Mouse (Mus musculus) midbrain, embryonic 13.5 days (tissue): ENCODE results near the gene Cpt1b. TPM values are rescaled to one million over a fixed set of nuclear protein-coding genes. Genes with fewer than 3 reads are reported as not detected.

Source experiments
- ATAC-seq: fragments of 200-750 bp; cut with Nextera tagmentation; 2 replicates; pipeline ENCODE4 v1.8.0; 2017; ENCODE audit warnings: mild to moderate bottlenecking, moderate TSS enrichment, moderate library complexity
- H3K27ac ChIP-seq: fragments of 300-500 bp; sonication (generic); 2 replicates; pipeline ENCODE4 v1.5.1; 2015; ENCODE audit warnings: inconsistent platforms, mild to moderate bottlenecking, moderate library complexity
- H3K27me3 ChIP-seq: fragments of 300-500 bp; sonication (generic); 2 replicates; pipeline ENCODE4 v1.6.1; 2015; ENCODE audit warnings: mild to moderate bottlenecking, inconsistent platforms
- H3K36me3 ChIP-seq: fragments of 300-500 bp; sonication (generic); 2 replicates; pipeline ENCODE4 v1.6.1; 2015; ENCODE audit warnings: mild to moderate bottlenecking, inconsistent platforms
- H3K4me1 ChIP-seq: fragments of 300-500 bp; sonication (generic); replicated peaks from 2 replicates; pipeline ENCODE4 v1.6.1; 2015; ENCODE audit warnings: inconsistent platforms
- H3K4me2 ChIP-seq: fragments of 300-500 bp; sonication (generic); replicated peaks from 2 replicates; pipeline ENCODE4 v1.6.1; 2015; ENCODE audit warnings: moderate library complexity, mild to moderate bottlenecking, inconsistent platforms
- H3K4me3 ChIP-seq: fragments of 300-500 bp; sonication (generic); replicated peaks from 2 replicates; pipeline ENCODE4 v1.5.1; 2015; ENCODE audit warnings: mild to moderate bottlenecking, inconsistent platforms
- H3K9ac ChIP-seq: fragments of 300-500 bp; sonication (generic); replicated peaks from 2 replicates; pipeline ENCODE4 v1.6.1; 2015; ENCODE audit warnings: mild to moderate bottlenecking, inconsistent platforms
- H3K9me3 ChIP-seq: fragments of 300-500 bp; sonication (generic); 2 replicates; pipeline ENCODE4 v1.6.1; 2016; ENCODE audit warnings: mild to moderate bottlenecking, inconsistent platforms
- WGBS: fragments of 180-500 bp; shearing (Covaris S2); methylation state at CpG from one replicate; pipeline ENCODE4 v1.1.7; 2015; 5-methylcytosine and 5-hydroxymethylcytosine counted together
- polyA plus RNA-seq: library from polyadenylated mRNA; unstranded; fragments of >200 nt; fragmentation: Nextera tagmentation; extraction: Ambion mirVana; gene quantifications from 2 replicates; pipeline ENCODE4 v1.2.1, GENCODE M21; 2015

Gene Cpt1b
- polyA plus RNA-seq, 1 experiment from 2014 or later = 1.3 TPM

DNA sequence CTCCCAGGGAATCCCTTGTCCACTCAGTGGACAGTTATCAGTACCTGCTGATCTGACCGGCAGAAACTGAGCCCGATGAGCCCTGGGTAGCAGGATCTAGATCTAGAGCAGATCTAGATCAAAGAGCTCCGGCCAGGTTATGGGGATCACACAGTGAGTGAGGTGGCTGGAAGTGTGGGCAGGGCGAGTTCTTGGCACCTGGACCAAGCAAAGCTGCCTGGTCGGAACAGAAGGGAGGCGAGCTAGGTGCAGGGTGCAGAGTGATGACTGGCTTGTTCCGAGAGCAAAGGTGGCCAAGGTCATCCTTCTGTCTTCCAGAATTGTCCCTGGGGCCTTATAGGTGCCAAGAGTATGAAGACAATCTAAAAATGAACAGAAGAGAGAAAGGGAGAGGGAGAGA is 34.2 kb upstream of the Cpt1b start:
- no peak for ATAC-seq
- WGBS = 93% methylated on average over 7 of the region's 7 CpGs
- no peak overlapping the region for H3K4me3 ChIP-seq
- H3K9me3 ChIP-seq = no peaks in the 10 kb centered on the region
- H3K9ac ChIP-seq = no peak overlapping the region
- H3K27ac ChIP-seq = no peak overlapping the region
- no peaks in the 10 kb centered on the region for H3K27me3 ChIP-seq
- H3K4me2 ChIP-seq = no peak overlapping the region
- peaks cover 29% of the 10 kb centered on the region for H3K4me1 ChIP-seq
- H3K36me3 ChIP-seq = peaks cover 74% of the 10 kb centered on the region

DNA sequence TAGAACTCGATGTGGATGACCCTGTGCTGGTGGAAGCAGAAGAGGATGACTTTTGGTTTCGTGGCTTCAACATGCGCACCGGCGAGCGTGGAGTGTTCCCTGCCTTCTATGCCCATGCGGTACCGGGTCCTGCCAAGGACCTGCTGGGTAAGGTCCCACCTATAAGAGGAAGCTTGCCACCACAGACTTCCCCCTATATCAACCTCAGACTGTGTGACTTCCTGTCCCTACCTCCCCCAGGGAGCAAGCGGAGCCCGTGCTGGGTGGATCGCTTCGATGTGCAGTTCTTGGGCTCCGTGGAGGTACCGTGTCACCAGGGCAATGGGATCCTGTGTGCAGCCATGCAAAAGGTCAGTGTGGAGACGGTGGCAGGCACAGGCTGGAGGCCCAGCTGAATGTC is 33.3 kb upstream of the Cpt1b start:
- H3K9me3 ChIP-seq = no peaks in the 10 kb centered on the region
- H3K36me3 ChIP-seq = peaks cover 74% of the 10 kb centered on the region
- H3K4me2 ChIP-seq = no peak overlapping the region
- H3K9ac ChIP-seq = no peak overlapping the region
- H3K4me1 ChIP-seq = peaks cover 27% of the 10 kb centered on the region
- no peaks in the 10 kb centered on the region for H3K27me3 ChIP-seq
- 92% methylated on average over 15 of the region's 15 CpGs for whole genome bisulfite sequencing
- H3K4me3 ChIP-seq = no peak overlapping the region
- no peak for ATAC-seq
- H3K27ac ChIP-seq = no peak overlapping the region

DNA sequence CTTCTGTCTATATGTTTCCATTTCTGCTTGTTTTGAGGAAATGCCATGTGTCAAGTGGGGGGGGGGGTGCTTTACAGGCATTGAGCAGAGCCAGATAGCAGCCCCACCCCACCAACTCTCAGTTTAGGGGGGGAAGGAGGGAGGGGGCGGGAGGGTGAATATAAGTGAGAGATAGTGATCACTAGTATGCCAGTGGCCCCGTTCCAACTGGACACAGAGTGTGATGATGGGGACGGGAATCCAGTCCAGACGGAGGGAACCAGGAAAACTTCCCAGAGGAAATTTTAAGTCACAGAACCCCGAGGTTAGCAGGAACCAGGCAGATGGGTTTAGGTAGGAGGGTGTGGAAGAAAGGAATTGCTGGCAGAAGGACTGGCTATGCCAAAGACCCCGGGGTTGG is 30.0 kb upstream of the Cpt1b start:
- Histone ChIP-seq H3K27me3 (peaks cover 7% of the 10 kb centered on the region; the same call in 1 of the 2 replicates), H3K4me3 (peak overlapping the region; percentile 79), H3K9ac (peak overlapping the region; percentile 90), H3K4me1 (peaks cover 34% of the 10 kb centered on the region), H3K4me2 (peak overlapping the region; percentile 77), H3K36me3 (peaks cover 46% of the 10 kb centered on the region), H3K27ac (no peak overlapping the region), H3K9me3 (no peaks in the 10 kb centered on the region)
- WGBS = 78% methylated on average over 6 of the region's 6 CpGs
- no peak for ATAC-seq

DNA sequence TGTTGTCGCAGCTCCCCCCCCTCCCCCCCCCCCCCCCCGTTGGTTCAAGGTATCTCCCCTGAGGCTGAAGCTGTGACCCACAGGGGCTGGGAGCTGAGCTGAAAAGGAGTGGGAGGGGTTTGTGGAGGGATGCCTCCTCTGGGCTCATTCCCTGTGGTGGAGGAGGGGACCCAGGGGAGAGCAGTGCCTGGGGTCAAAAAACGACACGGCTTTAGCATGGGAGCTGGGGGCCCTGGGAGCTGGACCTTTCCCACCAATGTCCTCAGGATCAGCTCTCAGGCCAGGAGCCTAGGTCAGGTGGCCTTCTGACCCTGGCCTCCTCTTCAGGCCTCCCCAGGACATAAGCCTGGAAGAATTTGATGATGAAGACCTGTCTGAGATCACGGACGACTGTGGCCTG is 29.2 kb upstream of the Cpt1b start:
- ATAC-seq = 0 out of 2 replicates have a peak, but pooled peaks have one; percentile 18
- 12% methylated on average over 4 of the region's 6 CpGs for WGBS

DNA sequence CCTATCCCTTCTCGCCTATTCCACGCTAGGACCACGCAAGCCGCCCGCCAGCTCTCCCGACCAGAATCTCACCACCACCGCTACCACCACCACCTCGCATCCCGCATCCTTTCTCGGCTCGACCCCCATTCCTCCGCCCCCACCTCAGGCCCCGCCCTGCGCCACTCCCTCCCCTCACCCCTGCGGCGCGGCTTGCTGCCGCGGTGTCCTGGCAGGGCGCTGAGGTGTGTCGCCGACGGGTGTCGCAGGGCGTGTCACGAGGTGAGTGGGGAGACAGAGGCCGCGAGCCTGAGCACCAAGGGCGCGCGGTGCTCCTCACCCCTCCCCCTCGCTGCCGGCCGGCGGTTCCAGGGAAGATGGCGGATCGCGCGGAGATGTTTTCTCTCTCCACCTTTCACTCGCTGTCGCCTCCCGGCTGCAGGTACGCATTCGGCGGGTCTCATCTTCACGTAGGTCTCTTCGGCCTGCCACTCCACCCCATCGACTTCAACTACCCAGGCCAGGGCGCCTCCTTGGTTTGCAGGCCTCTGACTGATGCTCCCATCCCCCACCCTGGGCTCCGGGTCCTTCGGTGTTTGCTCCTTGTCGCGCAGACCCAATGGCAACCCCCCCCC is 28.3 kb upstream of the Cpt1b start, which contains the start of gene Mapk8ip2:
TSS of gene Mapk8ip2 (plus strand) at position 49 of the 614 bp plus-strand sequence.
- H3K27me3 ChIP-seq = peaks cover 10% of the 10 kb centered on the region; the same call in 1 of the 2 replicates
- under 1% methylated on average over 53 of the region's 53 CpGs for WGBS
- H3K4me3 ChIP-seq = peak within 1 kb of the TSS; percentile 79
- peak within 1 kb of the TSS; percentile 90 for H3K9ac ChIP-seq
- H3K27ac ChIP-seq = peak within 1 kb of the TSS; percentile 87
- H3K4me1 ChIP-seq = peaks cover 31% of the 10 kb centered on the region
- peak within 1 kb of the TSS; percentile 77 for H3K4me2 ChIP-seq
- peaks cover 31% of the 10 kb centered on the region for H3K36me3 ChIP-seq
- no peaks in the 10 kb centered on the region for H3K9me3 ChIP-seq
- ATAC-seq = peak; percentile 84

More for the DNA sequence above, 29.2 kb upstream of the Cpt1b start:
- H3K4me3 ChIP-seq = peak overlapping the region; percentile 79
- H3K9me3 ChIP-seq = no peaks in the 10 kb centered on the region
- peaks cover 33% of the 10 kb centered on the region for H3K4me1 ChIP-seq
- H3K27ac ChIP-seq = peak overlapping the region; percentile 87
- peaks cover 39% of the 10 kb centered on the region for H3K36me3 ChIP-seq
- H3K27me3 ChIP-seq = peaks cover 10% of the 10 kb centered on the region; the same call in 1 of the 2 replicates
- peak overlapping the region; percentile 77 for H3K4me2 ChIP-seq
- peak overlapping the region; percentile 90 for H3K9ac ChIP-seq

DNA sequence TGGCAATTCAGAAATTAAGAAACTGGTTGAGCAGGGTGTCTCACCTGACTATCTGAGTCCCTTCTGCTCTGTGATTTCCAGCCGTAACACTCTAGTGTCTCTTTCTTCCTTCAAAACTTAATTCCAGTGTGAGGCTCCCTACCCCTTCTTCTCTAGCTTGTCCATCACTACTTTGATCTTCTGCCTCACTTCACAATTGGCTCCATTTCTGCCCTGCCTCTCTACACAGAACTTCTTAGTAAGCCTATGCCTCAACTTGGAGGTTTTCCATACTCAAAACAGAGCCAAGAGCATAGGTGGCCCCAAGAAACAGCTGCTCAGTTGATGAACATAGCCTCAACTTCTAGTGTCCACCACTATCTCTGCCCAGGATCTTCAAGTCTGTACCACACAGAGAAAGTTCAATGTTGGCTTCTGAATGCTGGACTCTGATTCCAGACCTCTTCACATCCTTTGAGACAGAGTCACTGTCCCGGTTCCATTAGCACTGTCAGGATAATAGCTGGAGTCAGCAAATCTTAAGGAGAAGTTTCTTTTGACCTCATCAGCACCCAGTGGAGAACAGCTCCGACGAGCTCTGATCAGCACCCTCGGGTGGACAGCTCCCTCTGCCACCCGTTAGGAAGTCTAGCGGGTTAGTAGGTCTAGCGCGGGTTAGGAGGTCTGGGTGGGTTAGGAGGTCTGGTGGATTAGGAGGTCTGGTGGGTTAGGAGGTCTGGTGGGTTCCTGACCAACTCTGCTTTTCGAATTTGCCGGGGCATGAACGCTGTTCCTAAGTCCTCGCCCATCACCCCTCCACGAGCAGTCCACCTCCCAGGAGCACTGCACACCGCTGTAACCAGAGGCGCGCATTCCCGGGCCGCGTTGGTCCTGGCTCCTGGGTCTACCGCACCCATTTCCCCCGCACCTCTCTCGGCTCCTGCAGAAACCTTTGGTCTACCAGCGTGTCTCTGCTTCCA is 27.5 kb upstream of the Cpt1b start:
- Histone ChIP-seq H3K27me3 (peaks cover 10% of the 10 kb centered on the region; the same call in 1 of the 2 replicates), H3K27ac (peak overlapping the region; percentile 87), H3K36me3 (peaks cover 23% of the 10 kb centered on the region), H3K4me3 (peak overlapping the region; percentile 79), H3K9ac (peak overlapping the region; percentile 90), H3K4me2 (peak overlapping the region; percentile 77), H3K9me3 (no peaks in the 10 kb centered on the region), H3K4me1 (peaks cover 30% of the 10 kb centered on the region)
- 4% methylated on average over 24 of the region's 24 CpGs for WGBS
- ATAC-seq = peak; percentile 86

DNA sequence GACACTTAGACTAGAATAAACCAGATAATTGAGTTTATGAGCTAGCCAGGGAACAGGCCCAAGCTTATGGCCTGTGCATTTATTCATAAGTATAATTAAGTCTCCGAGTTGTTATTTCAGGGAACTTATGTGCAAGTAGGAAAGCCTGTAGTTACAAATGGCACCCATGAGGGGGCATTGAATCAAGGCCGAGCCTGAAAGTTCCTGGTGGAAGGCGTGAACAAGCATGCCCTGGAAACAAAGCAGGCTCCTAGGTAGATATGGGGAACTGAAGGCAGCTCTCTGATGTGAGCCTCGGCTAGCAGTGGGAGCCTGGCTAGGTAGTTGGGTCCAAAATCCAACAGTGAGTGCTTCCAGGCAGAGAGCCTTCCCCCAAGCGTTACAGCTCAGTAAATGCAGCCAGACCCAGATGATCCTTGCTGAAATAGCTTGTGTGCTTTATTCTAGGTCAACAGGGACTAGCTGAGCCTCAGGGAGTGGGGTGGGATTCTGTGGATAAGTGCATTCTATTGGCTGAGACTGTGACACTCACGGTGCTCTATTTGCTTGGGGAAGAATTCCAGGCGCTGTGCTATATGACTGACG is 16.9 kb upstream of the Cpt1b start:
- H3K9me3 ChIP-seq = no peaks in the 10 kb centered on the region
- no peak overlapping the region for H3K9ac ChIP-seq
- H3K4me1 ChIP-seq = no peaks in the 10 kb centered on the region
- no peak overlapping the region for H3K4me2 ChIP-seq
- WGBS = 43% methylated on average over 8 of the region's 8 CpGs
- no peak overlapping the region for H3K27ac ChIP-seq
- no peaks in the 10 kb centered on the region for H3K36me3 ChIP-seq
- ATAC-seq = no peak
- no peak overlapping the region for H3K4me3 ChIP-seq
- no peaks in the 10 kb centered on the region for H3K27me3 ChIP-seq

DNA sequence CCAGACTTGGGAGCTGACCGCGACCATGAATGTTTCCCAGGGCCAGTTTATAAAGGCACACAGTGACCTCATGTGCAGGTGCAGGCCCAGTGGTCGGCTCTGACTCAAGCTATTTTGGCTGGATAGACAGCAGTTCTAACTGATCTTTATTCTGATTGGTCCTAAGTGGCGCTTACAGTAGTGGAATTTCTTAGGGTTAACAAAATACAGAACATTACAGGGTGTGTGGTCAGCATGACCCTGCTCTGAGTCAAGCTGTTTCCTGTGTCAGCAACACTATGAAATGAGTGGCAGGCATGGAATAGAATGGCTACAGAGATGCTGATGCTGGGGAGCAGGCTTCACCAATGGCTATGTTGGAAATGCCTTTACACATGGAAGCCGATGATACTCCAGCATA is 10.2 kb upstream of the Cpt1b start:
- H3K9me3 ChIP-seq = no peaks in the 10 kb centered on the region
- no peak overlapping the region for H3K27ac ChIP-seq
- 84% methylated on average over 5 of the region's 5 CpGs for WGBS
- no peak overlapping the region for H3K4me3 ChIP-seq
- no peak overlapping the region for H3K4me2 ChIP-seq
- no peak overlapping the region for H3K9ac ChIP-seq
- H3K27me3 ChIP-seq = no peaks in the 10 kb centered on the region
- H3K36me3 ChIP-seq = no peaks in the 10 kb centered on the region
- ATAC-seq = no peak
- peaks cover 3% of the 10 kb centered on the region; the same call in 1 of the 2 replicates for H3K4me1 ChIP-seq

DNA sequence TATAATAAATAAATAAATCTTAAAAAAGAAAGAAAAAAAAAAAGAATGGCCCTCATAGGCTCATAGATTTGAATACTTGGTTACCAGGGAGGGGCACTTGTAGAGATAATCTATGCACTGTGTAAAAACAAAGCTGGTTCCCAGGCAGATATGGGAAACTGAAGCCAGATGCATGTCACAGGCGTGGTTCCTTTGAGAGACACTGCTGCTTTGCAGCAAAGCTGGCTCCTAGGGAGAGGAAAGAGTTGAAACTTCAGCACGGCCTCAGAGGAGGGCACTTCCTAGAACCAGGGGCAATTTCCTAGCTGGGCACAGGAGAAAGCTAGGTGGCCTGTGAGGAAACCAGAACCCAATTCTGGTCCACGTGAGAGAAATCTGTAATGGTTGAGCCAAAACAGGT is 8.5 kb upstream of the Cpt1b start:
- ATAC-seq = no peak
- 79% methylated on average over 3 of the region's 3 CpGs for WGBS
- Histone ChIP-seq H3K9ac (no peak overlapping the region), H3K27ac (no peak overlapping the region), H3K36me3 (no peaks in the 10 kb centered on the region), H3K27me3 (no peaks in the 10 kb centered on the region), H3K4me1 (peaks cover 11% of the 10 kb centered on the region), H3K9me3 (no peaks in the 10 kb centered on the region), H3K4me3 (no peak overlapping the region), H3K4me2 (no peak overlapping the region)

DNA sequence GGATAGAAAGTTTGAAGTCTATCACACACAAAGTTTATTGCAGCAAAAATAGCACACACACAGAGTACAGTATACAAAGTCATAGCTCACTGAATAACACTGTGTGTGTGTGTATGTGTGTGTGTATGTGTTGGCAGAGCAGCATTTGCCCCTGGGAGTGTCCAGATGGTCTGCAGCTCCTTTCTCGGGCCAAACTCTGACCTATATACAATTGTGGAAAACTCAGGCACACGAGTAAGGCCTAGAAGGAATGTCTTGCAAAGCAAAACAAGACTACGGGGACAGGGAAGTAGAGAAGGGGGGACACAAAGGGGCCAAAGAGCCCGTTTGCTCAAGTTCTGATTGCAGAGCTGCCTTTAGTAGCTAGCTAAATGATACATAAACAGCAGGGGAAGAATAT is 7.3 kb upstream of the Cpt1b start:
- H3K9me3 ChIP-seq = no peaks in the 10 kb centered on the region
- peaks cover 22% of the 10 kb centered on the region for H3K4me1 ChIP-seq
- no peak overlapping the region for H3K4me3 ChIP-seq
- 0 out of 2 replicates have a peak overlapping the region, but pooled peaks have one; percentile 23 for H3K9ac ChIP-seq
- ATAC-seq = no peak
- no peaks in the 10 kb centered on the region for H3K27me3 ChIP-seq
- H3K4me2 ChIP-seq = no peak overlapping the region
- H3K27ac ChIP-seq = no peak overlapping the region
- H3K36me3 ChIP-seq = peaks cover 2% of the 10 kb centered on the region; the same call in 1 of the 2 replicates
- 79% methylated on average over 4 of the region's 4 CpGs for WGBS

DNA sequence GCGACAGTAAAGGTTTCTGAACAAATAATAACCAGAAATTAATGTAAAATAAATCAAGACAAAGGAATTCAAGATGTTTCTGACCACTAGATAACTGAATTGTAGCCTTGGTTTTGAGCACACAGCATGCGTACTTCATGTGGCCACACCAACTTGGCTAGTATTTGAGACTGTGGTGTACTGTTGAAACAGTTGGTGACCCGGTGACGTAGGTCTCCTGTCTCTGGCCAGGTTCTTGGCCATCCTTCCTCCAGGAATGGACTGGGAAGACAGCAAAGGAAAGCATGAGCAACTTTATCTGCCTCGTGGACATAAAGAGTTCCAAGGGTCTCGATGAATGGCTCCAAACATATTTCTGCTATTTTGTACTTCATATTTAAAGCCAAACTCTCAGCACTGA is 6.1 kb upstream of the Cpt1b start:
- Histone ChIP-seq H3K4me3 (no peak overlapping the region), H3K27ac (no peak overlapping the region), H3K4me2 (no peak overlapping the region), H3K9ac (no peak overlapping the region), H3K4me1 (peaks cover 25% of the 10 kb centered on the region), H3K27me3 (no peaks in the 10 kb centered on the region), H3K36me3 (peaks cover 14% of the 10 kb centered on the region), H3K9me3 (no peaks in the 10 kb centered on the region)
- no peak for ATAC-seq
- 91% methylated on average over 6 of the region's 6 CpGs for WGBS

DNA sequence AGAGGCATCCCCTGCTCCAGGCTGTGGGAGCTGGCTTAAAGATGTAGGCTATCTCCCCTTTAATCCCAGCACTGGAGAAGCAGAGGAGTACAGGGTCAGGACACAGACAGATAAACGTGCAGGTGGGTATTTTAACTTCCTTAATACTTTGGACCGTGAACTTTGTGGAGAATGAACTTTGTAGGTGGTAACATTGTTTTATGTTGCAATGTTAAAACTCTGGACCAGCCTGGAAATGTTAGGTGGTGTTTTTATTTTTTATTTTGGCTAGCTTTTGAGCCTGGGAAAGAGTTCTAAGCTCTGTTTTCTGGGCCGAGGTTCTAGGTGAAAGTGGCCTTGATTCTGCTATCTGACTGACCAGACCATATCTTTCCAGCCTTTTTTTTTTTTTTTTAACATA is 5.6 kb upstream of the Cpt1b start:
- H3K4me1 ChIP-seq = peaks cover 25% of the 10 kb centered on the region
- no peak overlapping the region for H3K9ac ChIP-seq
- no peak for ATAC-seq
- H3K27ac ChIP-seq = no peak overlapping the region
- H3K27me3 ChIP-seq = no peaks in the 10 kb centered on the region
- H3K9me3 ChIP-seq = no peaks in the 10 kb centered on the region
- H3K4me3 ChIP-seq = no peak overlapping the region
- H3K4me2 ChIP-seq = no peak overlapping the region
- 88% methylated on average over 3 of the region's 3 CpGs for WGBS
- peaks cover 19% of the 10 kb centered on the region for H3K36me3 ChIP-seq
